Mouse (Mus musculus): ENCODE data around the gene Hipk1.
"Not testable (repeated sequence)": the region's sequence is repeated elsewhere in the genome, so short reads cannot be mapped to it uniquely, and the experiment has no call there.

The Hipk1 gene

DNA sequence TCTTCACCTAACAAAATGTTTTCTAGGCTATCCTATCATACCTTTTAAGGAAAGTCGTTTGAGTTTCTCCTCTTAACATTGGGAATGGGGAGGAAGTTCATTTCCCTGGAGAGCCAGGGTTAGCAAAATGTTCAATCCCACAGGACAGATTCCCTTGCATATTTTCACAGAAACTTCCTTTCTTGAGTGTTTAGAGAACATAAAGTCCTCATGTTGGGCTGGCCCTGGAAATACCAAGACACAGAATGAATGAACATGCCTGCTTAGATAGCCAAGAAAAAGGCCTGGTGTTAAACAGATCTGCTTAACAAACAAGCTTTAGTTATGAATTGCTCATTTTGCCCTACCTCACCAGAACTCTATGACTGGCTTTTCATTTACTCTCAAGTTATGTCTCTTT is 1.2 kb upstream of the Hipk1 start:
- DNase-seq (ENCODE audit: low spot score), result no peak

DNA sequence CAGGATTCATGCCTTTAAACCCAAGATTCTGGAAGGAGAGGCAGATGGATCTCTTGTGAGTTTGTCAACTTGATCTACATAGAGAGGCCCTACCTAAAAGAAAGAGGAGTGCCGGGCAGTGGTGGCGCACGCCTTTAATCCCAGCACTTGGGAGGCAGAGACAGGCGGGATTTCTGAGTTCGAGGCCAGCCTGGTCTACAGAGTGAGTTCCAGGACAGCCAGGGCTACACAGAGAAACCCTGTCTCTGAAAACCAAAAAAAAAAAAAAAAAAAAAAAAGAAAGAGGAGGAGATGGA is 696 bp upstream of the Hipk1 start:
- not testable (repeated sequence) for DNase-seq (ENCODE audit: low spot score)

DNA sequence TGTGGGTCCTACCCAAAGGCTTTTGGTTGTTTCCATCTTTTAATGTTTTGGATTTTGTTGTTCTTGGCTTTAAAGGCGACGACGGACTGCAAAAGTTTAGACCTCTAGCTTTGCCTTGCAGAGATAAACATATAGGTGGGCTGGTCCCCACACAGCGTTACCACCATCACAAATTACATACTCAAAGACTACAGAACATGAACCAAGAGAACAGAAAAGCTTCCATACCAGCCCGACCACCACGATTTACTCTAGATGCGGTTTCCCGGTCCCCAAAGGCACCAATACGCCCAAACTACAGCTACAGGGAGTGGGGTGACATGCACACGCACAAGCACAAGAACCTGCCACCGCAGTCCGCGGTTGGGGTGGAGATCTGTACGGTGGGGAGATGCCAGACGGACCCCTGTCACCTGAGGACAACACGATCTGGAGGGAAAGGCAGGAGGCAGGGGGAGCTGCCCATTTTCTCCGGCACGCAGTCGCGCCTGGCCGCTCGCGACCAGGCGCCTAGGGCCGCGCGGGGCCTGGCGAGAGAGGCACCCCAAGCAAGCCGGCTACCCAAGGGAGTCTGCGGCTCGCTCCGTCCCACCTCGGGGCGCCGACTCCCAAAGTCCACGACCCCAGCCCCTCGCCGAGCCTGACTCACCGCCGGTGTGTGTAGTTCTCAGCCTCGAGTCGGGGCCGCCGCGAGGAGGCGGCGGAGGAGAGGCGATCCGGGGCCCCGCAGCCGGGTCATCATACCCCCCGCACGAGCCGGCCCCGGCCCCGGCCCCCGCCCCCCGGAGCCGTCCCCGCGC is 817 bp downstream of the Hipk1 start:
- peak; percentile 49 for DNase-seq (ENCODE audit: low spot score)

DNA sequence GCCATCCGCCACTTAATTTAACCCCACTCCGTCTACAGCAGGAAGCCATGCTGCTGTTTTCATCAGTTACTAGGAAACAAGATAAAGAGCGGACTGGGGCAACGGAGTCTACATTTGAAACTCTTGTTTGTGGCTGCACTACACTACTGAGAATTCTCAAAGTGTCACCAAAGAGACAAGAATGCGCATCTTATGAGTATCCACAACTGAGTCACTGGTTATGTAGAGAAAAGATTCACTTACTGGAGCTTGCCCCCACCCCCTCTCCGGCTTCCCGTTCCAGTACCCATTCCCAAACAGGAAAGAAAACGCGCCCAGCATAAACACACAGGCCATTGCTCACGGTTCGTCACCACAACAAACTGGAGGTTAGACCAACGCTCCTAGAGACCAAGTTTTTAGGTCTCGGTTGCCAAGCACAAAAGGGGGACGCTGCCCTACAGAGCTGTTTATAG is 1.4 kb downstream of the Hipk1 start:
- DNase-seq (ENCODE audit: low spot score), result no peak

DNA sequence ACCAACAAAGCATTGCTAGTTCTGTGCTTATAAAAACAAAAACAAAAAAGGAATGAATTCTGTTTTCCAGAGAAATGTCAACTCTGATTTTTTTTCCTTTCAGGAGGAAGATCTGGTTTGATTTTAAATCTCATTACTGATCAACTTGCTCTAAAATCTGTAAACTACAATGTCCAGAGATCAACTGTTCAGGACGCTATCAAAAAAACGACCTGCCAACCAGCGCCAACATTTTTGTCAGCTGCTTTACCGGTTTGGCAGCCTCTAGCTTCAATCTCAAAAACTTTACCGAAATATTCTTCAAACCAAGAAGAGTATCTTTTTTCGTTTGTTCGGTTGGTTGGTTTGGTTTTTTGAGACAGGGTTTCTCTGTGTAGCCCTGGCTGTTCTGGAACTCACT is 2.3 kb downstream of the Hipk1 start:
- DNase-seq (ENCODE audit: low spot score), result no peak

DNA sequence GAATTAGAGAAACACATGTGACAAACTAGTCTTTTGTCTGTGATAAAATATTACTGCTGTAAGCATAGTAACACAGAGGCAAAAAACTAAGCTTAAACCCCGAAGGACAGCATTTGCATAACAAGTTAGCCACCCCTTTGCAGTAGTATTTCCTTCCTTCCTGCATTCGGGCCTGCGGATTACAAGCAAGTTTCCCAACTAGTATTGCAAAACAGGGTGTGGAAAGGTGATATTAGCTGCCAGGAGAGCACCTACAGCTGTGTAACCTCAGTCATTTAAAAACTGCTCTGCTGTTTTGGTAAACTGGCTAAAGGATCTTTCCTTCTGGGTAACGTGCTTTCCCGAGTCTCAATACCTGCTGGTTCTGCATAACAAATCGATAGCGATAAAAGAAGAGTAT is 4.1 kb downstream of the Hipk1 start:
- no peak for DNase-seq (ENCODE audit: low spot score)

DNA sequence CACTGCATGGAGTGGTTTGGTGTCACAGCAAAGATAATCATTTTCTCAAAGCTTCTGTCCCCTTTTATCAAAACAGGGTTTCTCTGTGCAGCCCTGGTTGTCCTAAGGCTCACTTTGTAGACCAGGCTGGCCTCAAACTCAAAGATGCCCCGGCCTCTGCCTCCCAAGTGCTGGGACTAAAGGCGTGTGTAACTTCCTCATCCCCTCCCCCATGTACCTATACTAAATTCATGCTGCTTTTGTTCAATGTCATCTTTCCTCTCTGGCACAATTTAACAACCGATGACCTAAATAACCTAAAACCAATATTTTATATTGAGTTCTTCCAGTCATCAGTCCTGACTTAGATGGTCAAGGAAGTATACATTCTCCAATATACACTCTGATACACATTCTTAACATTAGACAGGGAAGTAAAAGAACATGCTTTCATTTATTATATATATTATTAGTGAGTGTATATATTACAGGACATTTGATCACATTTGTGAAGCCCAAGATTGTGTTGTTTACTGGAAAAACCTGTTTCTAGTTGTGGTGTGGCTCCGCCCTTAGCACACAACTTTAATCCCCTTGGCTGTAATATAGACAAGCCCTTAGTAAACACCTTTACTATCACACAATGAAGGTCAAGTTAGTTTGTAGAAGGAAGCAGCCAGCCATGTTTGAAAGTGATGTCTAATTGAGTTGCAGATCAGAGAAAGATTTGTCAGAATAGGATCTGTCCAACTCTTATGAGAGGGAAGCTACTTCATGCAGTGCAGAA is 8.3 kb downstream of the Hipk1 start:
- no peak for DNase-seq (ENCODE audit: low spot score)

DNA sequence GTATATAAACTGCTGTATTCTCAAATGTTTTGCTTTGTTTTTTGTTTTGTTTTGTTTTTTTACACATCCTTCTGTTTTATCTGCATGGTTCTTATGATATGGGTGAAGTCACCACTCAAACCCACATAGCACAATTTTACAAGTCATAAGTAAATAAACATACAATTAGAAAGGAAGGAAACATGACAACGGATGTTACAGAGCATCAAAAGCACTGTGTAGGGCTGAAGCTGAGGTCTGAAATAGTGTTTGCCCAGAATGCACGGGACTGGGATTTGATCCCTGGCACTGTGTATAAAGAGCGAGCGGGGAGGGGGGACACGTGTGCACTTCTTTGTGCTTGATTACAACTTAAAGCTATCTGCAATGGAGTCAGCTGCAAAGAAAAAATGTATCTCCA is 10.6 kb downstream of the Hipk1 start:
- no peak for DNase-seq (ENCODE audit: low spot score)

DNA sequence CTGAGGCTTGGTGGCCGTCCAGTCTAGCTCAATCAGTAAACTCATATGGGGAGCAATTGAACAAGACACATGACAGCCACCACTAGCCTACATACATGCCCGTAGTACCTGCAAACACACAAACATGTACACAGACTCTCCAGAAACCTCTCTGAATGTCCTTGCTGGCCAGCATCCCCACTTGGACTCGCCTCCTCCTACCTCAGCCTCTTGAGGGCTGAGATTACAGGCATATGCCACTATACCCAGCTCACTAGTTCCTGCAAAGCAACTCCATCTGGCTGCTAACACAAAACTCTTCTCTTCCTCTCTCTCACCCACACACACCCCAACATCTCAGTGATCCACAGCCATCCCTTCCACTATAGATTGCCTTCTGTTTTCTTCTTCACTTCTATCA is 11.1 kb downstream of the Hipk1 start:
- DNase-seq (ENCODE audit: low spot score), result no peak

DNA sequence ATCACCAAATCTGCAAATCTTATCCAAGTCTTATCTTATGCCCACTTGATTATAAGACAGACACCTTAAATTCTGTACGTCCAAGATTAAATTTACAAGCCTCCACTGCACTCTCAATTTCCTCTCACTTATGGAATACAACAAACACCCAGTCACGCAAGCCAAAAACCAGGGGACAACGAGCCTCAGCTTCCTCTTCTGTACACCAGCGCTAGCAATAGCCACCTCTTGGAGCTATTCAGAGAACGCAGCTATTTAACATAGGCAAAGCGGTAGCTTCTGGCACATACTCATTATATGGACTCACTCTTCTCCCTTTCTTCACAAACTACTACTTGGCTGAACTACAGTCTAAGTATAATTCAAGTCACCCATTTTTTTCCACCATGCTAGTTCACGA is 12.2 kb downstream of the Hipk1 start:
- DNase-seq (ENCODE audit: low spot score), result no peak

DNA sequence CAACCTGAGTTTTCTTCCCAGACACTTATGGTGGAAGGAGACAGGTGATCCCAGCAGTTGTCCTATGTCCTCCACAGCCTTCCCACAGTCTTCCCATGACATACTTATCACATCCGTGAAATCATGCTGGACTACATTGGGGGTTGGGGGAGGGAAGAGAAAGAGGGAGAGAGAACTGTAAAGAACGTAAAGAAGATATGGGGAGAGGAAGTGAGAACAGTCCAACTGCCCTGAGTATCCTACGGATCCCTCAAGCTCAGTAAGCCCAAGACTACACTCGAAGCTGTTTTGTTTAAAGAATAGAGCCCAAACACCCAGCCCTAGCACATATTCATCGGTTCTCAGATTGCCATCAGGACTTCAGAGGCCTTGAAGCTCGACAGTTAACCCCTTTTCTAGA is 12.7 kb downstream of the Hipk1 start:
- DNase-seq (ENCODE audit: low spot score), result no peak

DNA sequence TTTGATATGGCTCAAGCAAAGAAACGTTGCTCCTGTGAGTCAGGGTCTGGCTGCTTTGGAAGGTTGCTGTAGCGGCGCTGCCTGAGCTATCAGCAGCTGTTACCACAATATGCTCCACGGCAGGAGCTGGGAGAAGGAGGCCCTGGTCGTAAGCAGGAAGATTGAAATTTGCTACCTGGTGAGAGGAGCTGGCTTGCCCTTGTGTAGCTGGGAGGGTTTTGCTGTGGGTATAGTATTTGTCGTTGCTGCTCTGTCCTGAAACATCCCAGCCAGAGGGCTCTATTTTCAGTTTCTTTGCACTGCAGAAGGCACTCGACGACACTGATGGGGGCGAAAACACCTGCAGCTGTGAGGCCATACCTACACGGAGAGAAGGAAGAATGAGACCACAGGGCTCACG is 13.4 kb downstream of the Hipk1 start:
- DNase-seq (ENCODE audit: low spot score), result no peak

DNA sequence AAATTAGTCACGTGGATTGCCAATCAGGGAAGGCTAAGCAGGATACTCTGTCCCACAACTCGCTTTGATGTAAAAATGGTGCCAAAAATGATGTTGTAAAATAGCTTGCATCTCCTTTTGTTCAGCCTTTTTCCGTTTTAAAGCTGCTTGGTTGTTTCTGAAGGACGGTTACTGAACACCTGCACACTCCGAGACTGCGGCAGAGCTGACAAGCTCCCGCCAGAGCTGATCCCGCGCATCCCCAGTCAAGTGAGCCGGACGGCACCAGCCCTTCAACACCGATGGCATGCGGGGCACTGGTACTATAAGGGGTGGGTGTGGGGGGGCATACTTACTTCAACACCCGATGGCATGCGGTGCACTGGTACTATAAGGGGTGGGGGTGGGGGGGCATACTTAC is 17.4 kb downstream of the Hipk1 start:
- DNase-seq (ENCODE audit: low spot score), result no peak

DNA sequence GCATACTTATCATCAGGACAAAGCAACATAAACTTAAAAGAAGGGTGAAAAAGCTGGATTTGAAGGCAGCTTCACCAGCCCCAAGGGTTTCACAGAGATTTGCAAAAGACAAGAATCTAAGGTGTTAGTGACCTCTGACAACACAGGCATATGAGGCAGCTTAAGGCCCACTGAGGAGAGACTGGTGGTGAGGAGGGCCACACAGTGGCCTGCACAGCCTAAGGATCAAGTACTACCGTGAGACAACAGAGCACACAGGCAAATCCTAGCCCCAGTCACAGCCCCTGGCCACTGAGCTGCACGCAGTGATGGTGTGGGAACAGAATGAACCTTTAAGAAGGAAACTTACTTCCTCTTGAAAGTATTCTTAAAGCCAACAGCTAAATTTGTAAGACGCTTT is 17.9 kb downstream of the Hipk1 start:
- DNase-seq (ENCODE audit: low spot score), result no peak

DNA sequence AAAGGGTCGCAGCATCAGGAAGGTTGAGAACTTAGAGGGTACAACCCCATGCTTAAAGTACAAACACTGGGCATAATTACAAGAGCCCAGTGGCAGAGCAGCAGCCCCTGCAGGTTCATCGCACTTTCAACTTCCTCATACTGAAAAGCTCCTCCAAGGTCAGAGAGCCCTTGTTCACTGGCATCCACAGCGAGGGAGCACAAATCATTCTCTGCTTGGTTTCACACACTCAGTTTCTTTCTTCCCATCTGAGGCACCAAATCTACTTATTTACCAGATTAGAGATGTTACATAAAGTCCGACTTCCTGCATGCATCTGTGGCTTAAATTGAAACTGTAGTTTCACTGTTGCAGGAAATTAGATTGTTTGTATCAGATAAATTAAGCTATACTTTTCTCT is 18.5 kb downstream of the Hipk1 start:
- DNase-seq (ENCODE audit: low spot score), result no peak

DNA sequence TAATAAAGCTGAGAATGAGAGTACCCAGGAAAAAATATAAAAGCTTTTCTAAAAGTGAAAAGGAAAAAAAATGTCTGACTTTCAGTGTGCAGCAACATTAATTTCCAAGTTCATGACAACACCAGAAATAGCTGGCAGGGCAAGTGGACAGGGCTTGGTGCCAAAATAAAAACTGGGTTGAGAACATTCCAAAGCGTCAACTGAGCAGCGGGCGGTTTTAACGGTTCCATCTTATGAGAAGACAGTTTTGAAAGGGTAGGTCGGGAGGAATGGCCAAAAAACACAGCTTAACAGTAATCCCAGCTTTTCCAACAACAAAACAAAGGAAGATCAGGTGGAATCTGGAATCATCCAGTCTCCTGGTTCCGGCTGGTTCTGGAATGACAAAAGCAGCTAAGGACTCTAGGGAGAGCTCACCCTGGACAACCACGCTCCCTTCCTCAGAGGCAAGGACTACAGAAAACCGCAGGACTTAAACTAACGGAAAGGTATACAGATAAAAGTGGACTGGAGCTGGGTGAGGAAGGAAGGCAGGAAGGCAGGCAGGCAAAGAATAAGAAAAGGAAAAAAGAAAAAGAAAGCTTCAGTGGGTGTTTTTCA is 19.7 kb downstream of the Hipk1 start:
- DNase-seq (ENCODE audit: low spot score), result peak; percentile 57

DNA sequence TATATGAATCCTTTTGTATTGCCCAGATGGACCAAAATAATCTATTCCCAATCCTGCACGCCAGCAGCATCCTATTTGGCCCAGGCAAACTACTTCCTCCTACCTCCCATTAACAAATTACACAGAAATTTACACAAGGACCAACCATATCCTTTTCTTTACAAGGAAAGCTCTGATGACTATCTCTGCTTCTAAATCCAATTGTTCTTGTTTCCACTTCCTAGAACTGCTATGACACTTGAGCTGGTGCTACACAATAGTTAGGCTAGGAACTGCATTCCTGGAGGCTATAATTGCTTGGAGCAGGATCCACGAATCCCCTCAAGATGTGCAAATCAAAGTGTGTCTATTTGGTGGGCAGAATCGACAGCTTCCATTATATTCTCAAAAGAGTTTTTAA is 24.6 kb downstream of the Hipk1 start:
- DNase-seq (ENCODE audit: low spot score), result no peak

DNA sequence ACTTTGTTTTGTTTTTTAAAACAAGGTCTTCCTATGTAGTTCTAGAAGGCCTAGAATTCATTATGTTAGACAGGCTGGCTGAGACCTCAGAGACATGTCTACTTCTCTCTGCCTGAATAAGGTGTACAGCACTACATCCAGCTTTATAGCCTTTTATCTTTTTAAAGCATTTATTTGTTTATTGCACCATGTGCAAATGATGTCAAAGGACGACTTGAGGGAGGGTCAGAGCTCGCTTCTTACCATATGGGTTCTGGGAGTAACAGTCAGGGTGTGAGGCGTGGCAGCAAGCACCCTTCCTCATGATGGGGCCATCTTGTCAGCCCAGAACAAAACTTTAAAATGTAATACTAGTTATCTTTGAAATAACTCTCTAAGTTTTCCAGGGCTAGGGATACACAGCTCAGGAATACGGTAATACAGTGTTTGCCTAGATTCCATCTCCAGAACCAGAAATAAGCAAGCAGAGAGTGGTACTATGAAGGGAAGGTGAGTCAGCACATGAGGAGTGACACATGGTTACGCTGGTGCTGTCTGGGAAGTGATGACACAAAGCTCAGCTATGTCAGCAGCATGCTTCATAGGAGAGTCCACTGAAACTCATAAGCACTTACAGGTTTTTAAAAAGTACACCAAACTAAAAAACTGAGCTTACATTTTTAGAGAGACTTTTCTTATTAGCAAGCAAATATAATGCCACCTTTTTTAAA is 31.9 kb downstream of the Hipk1 start:
- DNase-seq (ENCODE audit: low spot score), result no peak

DNA sequence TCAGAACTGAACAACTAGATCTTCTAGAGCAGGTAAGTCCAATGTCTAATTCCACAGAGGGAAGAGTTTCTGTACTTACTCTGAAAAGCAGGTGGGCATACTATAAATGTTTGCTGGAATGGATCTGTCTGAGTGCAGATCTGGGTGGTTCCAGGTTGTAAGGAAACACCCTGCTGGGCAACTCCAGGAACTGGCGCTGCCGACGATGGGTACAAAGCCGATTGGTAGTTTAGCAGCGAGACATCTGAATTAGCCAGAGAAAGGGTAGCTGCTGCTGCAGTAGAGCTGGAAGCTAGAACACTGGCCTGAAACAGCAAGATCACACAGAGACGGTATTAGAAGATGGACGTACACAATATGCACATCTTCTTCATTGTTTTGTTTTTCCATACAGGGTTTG is 32.9 kb downstream of the Hipk1 start:
- DNase-seq (ENCODE audit: low spot score), result no peak

DNA sequence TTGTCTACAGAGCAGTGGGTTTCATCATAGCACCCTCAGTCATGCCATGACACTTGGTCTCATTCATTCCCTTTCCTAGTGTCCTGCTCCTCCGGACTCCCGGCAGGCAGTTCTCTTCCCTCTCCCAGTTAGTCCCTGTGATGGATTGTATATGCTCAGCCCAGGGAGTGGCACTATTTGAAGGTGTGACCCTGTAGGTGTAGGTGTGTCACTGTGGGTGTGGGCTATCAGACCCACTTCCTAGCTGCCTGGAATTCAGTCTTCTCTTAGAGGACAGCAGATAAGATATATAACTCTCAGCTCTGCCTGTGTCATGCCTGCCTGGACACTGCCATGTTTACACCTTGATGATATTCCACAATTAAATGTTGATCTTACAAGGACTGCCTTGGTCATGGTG is 34.4 kb downstream of the Hipk1 start:
- DNase-seq (ENCODE audit: low spot score), result no peak

DNA sequence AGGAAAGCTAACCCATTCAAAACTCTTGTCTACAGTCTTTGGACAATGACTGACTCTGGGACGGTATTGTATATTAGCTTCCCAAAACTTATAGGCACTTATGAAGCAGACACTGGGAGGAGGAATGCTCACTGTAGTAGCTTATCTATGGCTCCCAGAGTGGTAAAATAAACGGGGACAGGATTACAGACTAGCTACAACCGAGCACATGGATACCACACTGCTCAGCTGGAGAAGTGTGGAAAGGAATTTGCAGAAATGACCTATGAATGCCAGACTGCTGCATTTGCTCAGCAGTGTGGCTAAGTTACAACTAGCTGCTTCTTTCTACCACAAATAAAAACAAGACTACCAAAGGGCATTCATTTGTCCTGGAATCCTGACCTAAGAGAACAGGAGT is 36.0 kb downstream of the Hipk1 start:
- no peak for DNase-seq (ENCODE audit: low spot score)

DNA sequence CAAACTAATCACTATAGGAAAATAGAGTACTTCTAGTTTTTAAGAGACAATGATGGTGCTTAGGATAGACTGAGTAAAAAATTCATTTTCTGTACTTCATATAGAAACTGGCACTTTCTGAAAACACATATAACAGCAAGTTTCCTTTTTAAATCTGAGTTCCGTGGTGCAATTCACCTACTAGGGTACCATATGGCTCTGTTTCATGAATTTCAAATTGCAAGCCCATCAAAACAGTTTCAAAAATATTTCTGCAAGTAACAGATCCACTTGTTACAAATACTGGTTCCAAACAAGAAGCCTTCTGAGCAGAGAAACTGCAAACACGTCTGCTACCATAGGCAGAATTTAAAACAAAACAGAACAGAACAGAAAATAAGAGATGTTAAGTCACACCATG is 39.8 kb downstream of the Hipk1 start:
- no peak for DNase-seq (ENCODE audit: low spot score)

DNA sequence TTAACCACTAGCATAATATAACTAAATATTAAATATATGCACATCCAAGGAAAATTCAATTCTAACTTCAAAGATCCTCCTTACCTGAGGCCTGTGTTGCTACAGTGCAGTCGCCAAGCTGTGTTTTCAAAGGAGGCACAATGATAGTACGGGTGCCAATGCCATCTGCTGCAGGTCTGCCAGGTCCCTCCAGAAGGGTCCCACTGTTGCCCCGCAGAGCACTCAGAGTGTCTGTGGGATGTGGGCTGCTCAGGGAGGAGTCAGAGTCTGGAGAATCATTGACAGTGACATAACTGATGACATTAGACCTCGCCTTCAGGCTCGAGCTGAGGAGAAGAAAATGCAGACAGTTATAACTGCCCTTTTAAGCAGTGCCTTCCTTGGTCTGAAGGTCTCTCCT is 44.7 kb downstream of the Hipk1 start:
- no peak for DNase-seq (ENCODE audit: low spot score)
